ENCODE assay signal across 10 mouse cellular contexts in genomic region chr5:54241169-54241917, GRCm38 (mm10).
DNase-seq lines count a peak whose midpoint lies in the region; ATAC-seq lines count a peak whose summit lies in the region.
"Had no signal": no experiment of that assay in that cellular context is flagged by ENCODE, and none has a peak within 500 bp of the region (broad histone marks: within the 10 kb centered on the region; RNA-seq: fewer than 3 reads in every experiment).

No protein-coding gene starts in this region.

- no peaks in the 10 kb centered on the region for H3K9me3 ChIP-seq in heart, embryonic 15.5 days (replicated peaks)
- H3K9me3 ChIP-seq: G1E had no signal

- intact Hi-C loops in heart, postnatal 25 days (cut with DNase I) = no loop called here
- intact Hi-C loops in left cerebral cortex, postnatal 14 days (cut with DNase I) = no loop called here

- H3K36me3 ChIP-seq in heart, embryonic 15.5 days = no peaks in the 10 kb centered on the region
- H3K36me3 ChIP-seq: G1E had no signal

- ATAC-seq in heart, embryonic 15.5 days (replicated peaks; ENCODE audit: insufficient number of reproducible peaks, insufficient read depth, low FRiP score, low read depth) = no peak

- 31% methylated on average over 20 of the region's 20 CpGs for WGBS in heart, embryonic 15.5 days

- H3K9ac ChIP-seq in heart, embryonic 15.5 days = no peak overlapping the region
- H3K9ac ChIP-seq: liver, embryonic 14.5 days had no signal

- H3K27me3 ChIP-seq in heart, embryonic 15.5 days = no peaks in the 10 kb centered on the region

- DNase-seq in heart, postnatal 25 days (ENCODE audit: low spot score) = no peak
- DNase-seq in left cerebral cortex, postnatal 14 days (ENCODE audit: low spot score in 2 of 2) = peak; percentile 49 to 52
- DNase-seq in left cerebral cortex, adult 11 months (ENCODE audit: low spot score) = no peak
- DNase-seq in frontal cortex, postnatal 36 days (ENCODE audit: low spot score in 2 of 2) = peak; percentile 41 to 57
- peak; percentile 11 for DNase-seq in right cerebral cortex, postnatal 14 days
- DNase-seq in spleen, postnatal 36 days (ENCODE audit: low spot score in 2 of 2) = no peak
- no peak for DNase-seq in thymus, adult 18-20 months

- H3K27ac ChIP-seq in heart, embryonic 15.5 days = no peak overlapping the region
- H3K27ac ChIP-seq: liver, embryonic 14.5 days had no signal

- H3K4me3 ChIP-seq in heart, embryonic 15.5 days = peak overlapping the region; percentile 21

- H3K4me2 ChIP-seq in heart, embryonic 15.5 days = peak overlapping the region; percentile 49

- H3K4me1 ChIP-seq in heart, embryonic 15.5 days (replicated peaks) = peaks cover 4% of the 10 kb centered on the region; the same call in 1 of the 2 replicates

Comparison
In these comparisons a context has a peak if more than half of its experiments do, and no peak if none do; other contexts are left out.
1. DNase-seq: peak in left cerebral cortex, postnatal 14 days (2 of 2), frontal cortex, postnatal 36 days (2 of 2) and right cerebral cortex, postnatal 14 days (single experiment); none in heart, postnatal 25 days (single experiment), left cerebral cortex, adult 11 months (single experiment), spleen, postnatal 36 days (0 of 2) and thymus, adult 18-20 months (0 of 2).